Mouse (Mus musculus): Measurements from ENCODE around the gene Bckdhb.

DNA sequence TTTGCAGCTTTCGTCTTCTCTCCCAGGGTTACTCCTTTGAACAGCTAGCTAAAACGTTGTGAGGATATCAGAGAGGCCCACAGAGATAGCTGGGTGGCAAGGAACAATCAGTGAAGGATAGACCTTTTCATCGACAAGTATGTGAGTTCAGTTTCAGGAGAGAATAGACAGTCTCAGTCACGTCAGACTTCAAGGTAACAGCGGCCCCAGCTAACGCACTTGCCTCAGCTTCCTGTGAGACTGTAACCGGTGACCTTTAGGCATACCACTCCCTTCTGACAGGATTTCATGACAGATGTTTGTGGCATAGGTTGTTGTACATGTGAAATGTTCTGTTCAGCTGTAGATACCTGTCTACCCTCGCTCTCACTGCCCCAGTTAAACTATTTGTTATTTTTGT is 31.9 kb upstream of the Bckdhb start:
- no peak for TF ChIP-seq GATA1 (IDR thresholded peaks at IDR 0.05; ENCODE audit: low read length)
- TF ChIP-seq TAL1 (IDR thresholded peaks at IDR 0.05; ENCODE audit: low read length): no peak

Measured in erythroblast, embryonic 14.5 days (primary cell).